8 mouse cellular contexts compared by ENCODE assay signal in the genomic region with DNA sequence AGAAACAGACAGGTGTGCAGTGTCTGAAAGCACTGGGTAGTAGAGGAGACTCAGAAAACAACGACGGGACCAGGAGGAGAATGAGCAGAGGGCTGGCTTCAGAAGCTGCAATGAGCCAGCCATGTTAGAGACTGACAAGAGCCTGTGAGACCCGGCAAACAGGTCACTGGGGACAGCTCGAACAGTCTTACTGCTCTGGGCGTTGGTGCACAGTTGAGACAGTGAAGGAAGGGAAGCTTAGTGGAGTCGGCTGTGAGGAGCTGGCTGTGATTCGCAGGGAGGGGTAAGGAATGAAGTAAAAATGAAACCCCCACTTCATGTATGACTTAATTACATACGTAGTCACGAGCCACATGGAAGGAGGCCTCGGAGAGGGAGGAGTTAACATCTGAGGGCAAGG. TPM values are rescaled to one million over a fixed set of nuclear protein-coding genes. Genes with fewer than 3 reads are reported as not detected.
DNase-seq lines count a peak whose midpoint lies in the region; ATAC-seq lines count a peak whose summit lies in the region.

No protein-coding gene starts in this region.

- H3K27me3 ChIP-seq in forebrain, embryonic 12.5 days: peaks cover 22% of the 10 kb centered on the region
- H3K27me3 ChIP-seq in hindbrain, embryonic 16.5 days (replicated peaks; ENCODE audit: control insufficient read depth, insufficient read depth, low read length): no peaks in the 10 kb centered on the region
- no peaks in the 10 kb centered on the region; the same call in 1 of the 2 replicates for H3K27me3 ChIP-seq in midbrain, embryonic 11.5 days (ENCODE audit: control insufficient read depth, insufficient read depth, low read length)

- peak overlapping the region; percentile 44 for H3K4me2 ChIP-seq in forebrain, embryonic 12.5 days
- H3K4me2 ChIP-seq in hindbrain, embryonic 16.5 days (ENCODE audit: low read length): peak overlapping the region; percentile 47
- peak overlapping the region; percentile 39 for H3K4me2 ChIP-seq in midbrain, embryonic 11.5 days

- DNase-seq in embryo, embryonic 9.5 days (ENCODE audit: extremely low spot score): peak; percentile 43
- no peak for DNase-seq in embryo, embryonic 10.5 days (ENCODE audit: low spot score)
- DNase-seq in midbrain, embryonic 11.5 days (ENCODE audit: low spot score, missing footprints): no peak
- no peak for DNase-seq in left cerebral cortex, adult 9 months (ENCODE audit: low spot score in 2 of 2)
- no peak for DNase-seq in spleen, postnatal 10 days (ENCODE audit: low spot score in 2 of 2)
- no peak for DNase-seq in thymus, postnatal 25 days

- no peaks in the 10 kb centered on the region for H3K9me3 ChIP-seq in forebrain, embryonic 12.5 days
- H3K9me3 ChIP-seq in hindbrain, embryonic 16.5 days (ENCODE audit: control insufficient read depth, low read length): no peaks in the 10 kb centered on the region
- H3K9me3 ChIP-seq in midbrain, embryonic 11.5 days (ENCODE audit: control insufficient read depth, low read length): no peaks in the 10 kb centered on the region

- H3K27ac ChIP-seq in forebrain, embryonic 12.5 days: 0 out of 2 replicates have a peak overlapping the region, but pooled peaks have one; percentile 19
- 0 out of 2 replicates have a peak overlapping the region, but pooled peaks have one; percentile 17 for H3K27ac ChIP-seq in hindbrain, embryonic 16.5 days (ENCODE audit: low read depth, low read length)
- no peak overlapping the region for H3K27ac ChIP-seq in midbrain, embryonic 11.5 days (ENCODE audit: low read depth, low read length)

- ATAC-seq in forebrain, embryonic 12.5 days (ENCODE audit: low FRiP score): no peak
- ATAC-seq in hindbrain, embryonic 16.5 days: no peak
- no peak for ATAC-seq in midbrain, embryonic 11.5 days (ENCODE audit: low FRiP score)

- H3K9ac ChIP-seq in forebrain, embryonic 12.5 days: no peak overlapping the region
- H3K9ac ChIP-seq in hindbrain, embryonic 16.5 days (ENCODE audit: low read depth, low read length): no peak overlapping the region
- H3K9ac ChIP-seq in midbrain, embryonic 11.5 days (ENCODE audit: low read length): peak overlapping the region; percentile 36; the same call in 1 of the 2 replicates

- no peak overlapping the region; the same call in 1 of the 2 replicates for H3K4me3 ChIP-seq in forebrain, embryonic 12.5 days (replicated peaks)
- H3K4me3 ChIP-seq in hindbrain, embryonic 16.5 days (ENCODE audit: low read length): peak overlapping the region; percentile 9
- peak overlapping the region; percentile 13; the same call in 1 of the 2 replicates for H3K4me3 ChIP-seq in midbrain, embryonic 11.5 days (ENCODE audit: low read depth, low read length)

- 6% methylated on average over 10 of the region's 10 CpGs for WGBS in forebrain, embryonic 12.5 days
- 20% methylated on average over 10 of the region's 10 CpGs for WGBS in hindbrain, embryonic 16.5 days
- WGBS in midbrain, embryonic 11.5 days: 3% methylated on average over 10 of the region's 10 CpGs

- no peaks in the 10 kb centered on the region for H3K36me3 ChIP-seq in forebrain, embryonic 12.5 days (replicated peaks)
- H3K36me3 ChIP-seq in hindbrain, embryonic 16.5 days (ENCODE audit: control insufficient read depth, insufficient read depth, low read length): no peaks in the 10 kb centered on the region
- no peaks in the 10 kb centered on the region for H3K36me3 ChIP-seq in midbrain, embryonic 11.5 days (ENCODE audit: control insufficient read depth, insufficient read depth, low read length)

- H3K4me1 ChIP-seq in forebrain, embryonic 12.5 days: peaks cover 63% of the 10 kb centered on the region
- peaks cover 16% of the 10 kb centered on the region for H3K4me1 ChIP-seq in hindbrain, embryonic 16.5 days (ENCODE audit: control insufficient read depth, insufficient read depth, low read depth, low read length)
- H3K4me1 ChIP-seq in midbrain, embryonic 11.5 days (ENCODE audit: control insufficient read depth, insufficient read depth, low read length): peaks cover 38% of the 10 kb centered on the region

RNA-seq across cellular contexts. Expression of gene Cryzl2, which starts 8.8 kb away (rescaled TPM):
- 6.7 and 8.3 TPM in 2 replicates for polyA plus RNA-seq in forebrain, embryonic 12.5 days (2016; fragmentation: Nextera tagmentation; extraction: Ambion mirVana)
- 8.3 and 9.7 TPM in 2 replicates for polyA plus RNA-seq in hindbrain, embryonic 16.5 days (2015; fragmentation: Nextera tagmentation; extraction: Ambion mirVana)
- polyA plus RNA-seq in midbrain, embryonic 11.5 days (2014; fragmentation: Nextera tagmentation; extraction: Ambion mirVana): 7.4 and 8.3 TPM in 2 replicates

RNA-seq across cellular contexts. Expression of gene Rasal2, which starts 37.1 kb away (rescaled TPM):
- 25.8 and 28.9 TPM in 2 replicates for polyA plus RNA-seq in forebrain, embryonic 12.5 days (2016; fragmentation: Nextera tagmentation; extraction: Ambion mirVana)
- 35.4 and 37.1 TPM in 2 replicates for polyA plus RNA-seq in hindbrain, embryonic 16.5 days (2015; fragmentation: Nextera tagmentation; extraction: Ambion mirVana)
- polyA plus RNA-seq in midbrain, embryonic 11.5 days (2014; fragmentation: Nextera tagmentation; extraction: Ambion mirVana): 20.8 and 23.8 TPM in 2 replicates

RNA-seq across cellular contexts. Expression of gene Sec16b, which starts 57.0 kb away (rescaled TPM):
- polyA plus RNA-seq in forebrain, embryonic 12.5 days (2016; fragmentation: Nextera tagmentation; extraction: Ambion mirVana): 0.52 and 0.53 TPM in 2 replicates
- 0.46 and 0.59 TPM in 2 replicates for polyA plus RNA-seq in hindbrain, embryonic 16.5 days (2015; fragmentation: Nextera tagmentation; extraction: Ambion mirVana)
- 0.55 and 0.80 TPM in 2 replicates for polyA plus RNA-seq in midbrain, embryonic 11.5 days (2014; fragmentation: Nextera tagmentation; extraction: Ambion mirVana)
